Mouse (Mus musculus): Measurements from ENCODE around the gene Slc35e3.
"Not testable (repeated sequence)": the region's sequence is repeated elsewhere in the genome, so short reads cannot be mapped to it uniquely, and the experiment has no call there.

Gene Slc35e3

DNA sequence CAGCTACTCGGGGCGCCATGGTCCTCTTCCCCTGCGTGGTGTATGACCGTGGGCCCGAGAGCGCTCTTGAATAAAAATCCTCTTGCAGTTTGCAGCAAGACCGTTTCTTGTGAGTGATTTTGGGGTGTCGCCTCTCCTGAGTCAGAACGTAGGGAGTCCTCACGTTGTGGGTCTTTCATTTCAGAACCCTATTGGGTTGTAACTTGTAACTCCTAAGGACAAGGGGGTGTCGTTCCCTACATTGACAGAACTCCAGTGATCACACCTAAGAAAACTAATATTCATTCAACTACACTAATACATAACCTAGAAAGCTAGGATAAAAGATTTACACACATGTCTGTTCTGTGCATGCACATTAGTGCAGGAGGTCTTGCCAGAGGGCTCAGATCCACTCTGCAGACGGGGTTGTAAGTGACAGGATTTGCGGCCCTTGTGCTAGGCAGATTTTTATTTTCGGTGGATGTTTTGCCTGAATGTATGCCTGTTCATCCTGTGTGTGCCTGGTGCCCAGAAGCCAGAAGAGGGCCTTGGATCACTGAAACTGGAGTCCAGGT, 3.7 kb upstream of the Slc35e3 start:
- no peak for DNase-seq (ENCODE audit: low spot score)

GRCm38 (mm10) chr10:117749050-117749686, 3.0 kb upstream of the Slc35e3 start:
- DNase-seq (ENCODE audit: low spot score), result no peak

GRCm38 (mm10) chr10:117748276-117749049, 2.3 kb upstream of the Slc35e3 start:
- no peak for DNase-seq (ENCODE audit: low spot score)

GRCm38 (mm10) chr10:117747711-117748110, 1.5 kb upstream of the Slc35e3 start:
- no peak for DNase-seq (ENCODE audit: low spot score)

GRCm38 (mm10) chr10:117745570-117746296, 432 bp downstream of the Slc35e3 start:
- not testable (repeated sequence) for DNase-seq (ENCODE audit: low spot score)

DNA sequence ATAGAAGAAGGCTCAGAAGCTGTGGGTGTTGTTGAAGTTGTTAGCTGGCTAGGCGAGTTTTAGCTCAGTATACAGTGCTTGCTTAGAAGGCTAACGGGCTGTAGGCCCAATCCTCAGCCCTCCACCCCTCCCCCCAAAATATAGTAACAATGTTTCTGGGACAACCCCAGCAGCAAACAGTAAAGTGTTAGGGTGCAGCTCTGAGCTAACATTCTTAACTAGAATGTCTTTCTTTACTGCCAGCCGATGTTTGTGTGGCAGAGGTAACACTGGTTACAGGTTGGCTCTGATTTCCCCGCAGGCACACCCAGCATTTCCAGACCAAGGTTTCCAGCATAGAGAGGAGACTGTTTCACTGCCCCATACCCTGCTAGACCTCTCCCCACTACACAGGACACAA, 2.2 kb downstream of the Slc35e3 start:
- no peak for DNase-seq (ENCODE audit: low spot score)

- no peak for DNase-seq (ENCODE audit: low spot score)
These were observed 3.0 kb downstream of the Slc35e3 start for GRCm38 (mm10) chr10:117743182-117743581.

- DNase-seq (ENCODE audit: low spot score), result no peak
These were observed 3.5 kb downstream of the Slc35e3 start for GRCm38 (mm10) chr10:117742618-117743017.

DNA sequence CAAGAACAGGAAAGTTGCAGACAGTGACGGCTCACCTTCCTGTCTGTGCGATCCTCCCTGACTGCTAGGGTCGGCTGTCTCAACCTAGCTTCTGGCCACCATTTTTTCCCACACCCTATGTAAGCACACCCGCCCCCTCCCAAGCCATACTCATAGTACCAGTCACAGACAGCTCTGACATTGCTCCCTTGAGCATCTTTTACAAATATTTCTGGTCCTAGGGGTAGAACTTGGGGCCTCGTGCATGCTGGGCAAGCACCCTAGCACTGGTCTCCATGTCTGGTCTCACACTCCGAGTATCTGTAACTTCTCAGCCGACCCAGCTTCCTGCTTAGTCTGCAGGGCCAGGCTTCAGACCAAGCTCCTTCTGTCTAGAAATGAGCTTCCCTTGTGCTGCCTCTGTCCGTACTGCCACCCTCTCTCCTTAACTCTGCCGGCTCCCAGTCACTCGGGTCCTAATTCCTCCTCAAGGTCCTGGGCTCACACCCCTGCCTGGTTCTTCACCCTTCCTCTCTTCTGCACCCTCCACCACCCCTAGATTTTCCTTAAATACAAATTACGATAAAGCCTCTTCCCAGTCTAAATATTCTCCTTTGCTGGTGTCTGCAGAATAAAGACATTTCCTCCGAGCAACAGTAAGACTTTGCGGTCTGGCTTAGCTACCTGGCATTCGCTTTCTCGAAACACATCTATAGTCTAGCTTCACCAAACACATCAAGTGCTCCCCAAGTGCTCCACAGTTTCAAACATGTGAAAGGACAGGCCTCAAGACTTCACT, 4.3 kb downstream of the Slc35e3 start:
- DNase-seq (ENCODE audit: low spot score), result no peak

DNA sequence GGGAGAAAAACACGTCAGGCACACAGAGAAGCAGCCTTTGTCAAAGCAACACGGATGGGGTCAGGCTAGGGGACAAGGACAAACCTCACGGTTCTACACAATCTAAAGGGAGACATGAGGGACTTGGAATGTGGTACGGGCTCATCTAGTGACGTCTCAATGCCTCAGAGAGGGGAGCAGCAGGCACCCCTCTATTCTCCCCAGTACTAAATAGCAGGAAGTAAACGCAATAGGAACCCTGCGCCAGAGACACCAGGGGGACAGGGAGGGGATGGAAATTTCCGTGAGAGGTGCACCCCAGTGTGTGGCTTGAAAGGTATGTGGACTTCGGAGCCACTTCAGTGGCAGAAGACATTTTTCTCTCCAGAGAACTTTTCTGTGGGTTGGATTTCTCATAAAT, 5.2 kb downstream of the Slc35e3 start:
- no peak for DNase-seq (ENCODE audit: low spot score)

DNA sequence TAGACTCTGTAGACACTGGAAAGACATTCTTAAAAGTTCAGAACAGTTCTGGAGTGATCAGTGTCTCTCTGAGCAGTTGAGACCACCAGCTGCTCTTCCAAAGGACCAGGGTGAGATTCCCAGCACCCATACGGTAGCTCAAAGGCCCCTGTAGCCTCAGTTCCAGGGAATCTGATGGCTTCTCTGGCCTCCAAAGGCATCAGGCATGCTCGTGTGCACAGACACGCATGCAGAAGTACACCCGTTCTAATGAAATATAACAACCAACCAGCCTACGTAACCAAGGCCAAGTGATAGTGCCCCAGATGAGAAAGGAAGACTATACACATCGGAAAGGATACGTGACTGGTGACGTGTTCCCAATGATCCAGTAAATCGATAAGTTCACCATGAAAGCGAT, 6.0 kb downstream of the Slc35e3 start:
- DNase-seq (ENCODE audit: low spot score), result no peak

GRCm38 (mm10) chr10:117739648-117739948, 6.6 kb downstream of the Slc35e3 start:
- DNase-seq (ENCODE audit: low spot score), result no peak

- DNase-seq (ENCODE audit: low spot score), result no peak
These were observed 7.1 kb downstream of the Slc35e3 start for GRCm38 (mm10) chr10:117738928-117739647.

DNA sequence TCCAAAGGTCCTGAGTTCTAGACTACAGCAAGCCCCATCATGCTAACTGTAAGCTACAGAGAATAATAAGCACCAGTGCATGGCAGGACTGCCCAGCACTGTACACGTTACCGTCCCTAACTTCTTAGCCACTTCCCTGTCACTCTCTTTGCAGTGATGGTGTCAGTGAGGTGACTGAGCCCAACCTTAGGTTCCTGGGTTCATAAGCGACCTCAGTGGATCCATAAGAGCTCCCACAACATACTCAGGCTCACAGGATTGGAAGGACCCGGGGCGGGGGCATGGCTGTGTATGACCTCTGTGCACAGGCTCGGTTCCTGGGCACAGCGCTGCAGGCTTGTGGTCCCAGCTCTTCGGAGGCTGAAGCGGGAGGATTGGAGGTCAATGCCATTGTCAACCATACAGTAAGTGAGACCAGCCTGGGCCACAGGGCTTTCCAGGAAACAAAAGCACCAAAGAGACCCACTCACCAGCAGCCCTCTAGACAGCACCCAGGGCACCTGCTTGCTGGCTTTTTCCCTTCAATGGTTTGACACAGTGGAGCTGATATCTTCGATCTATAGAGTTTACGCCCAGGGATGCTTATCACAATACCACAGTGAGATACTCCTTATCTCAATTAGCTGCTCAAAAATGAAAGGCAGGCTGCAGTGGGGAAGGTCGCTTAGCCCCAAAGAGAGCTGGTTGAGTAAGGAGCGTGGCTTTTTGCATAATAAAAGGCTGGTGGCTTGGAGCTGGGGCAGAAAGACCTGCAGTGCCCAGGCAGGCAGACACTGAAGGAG, 7.8 kb downstream of the Slc35e3 start:
- no peak for DNase-seq (ENCODE audit: low spot score)

GRCm38 (mm10) chr10:117737498-117737897, 8.7 kb downstream of the Slc35e3 start:
- not testable (repeated sequence) for DNase-seq (ENCODE audit: low spot score)

- no peak for DNase-seq (ENCODE audit: low spot score)
These were observed 9.1 kb downstream of the Slc35e3 start for GRCm38 (mm10) chr10:117737075-117737474.

GRCm38 (mm10) chr10:117736573-117736972, 9.6 kb downstream of the Slc35e3 start:
- no peak for DNase-seq (ENCODE audit: low spot score)

DNA sequence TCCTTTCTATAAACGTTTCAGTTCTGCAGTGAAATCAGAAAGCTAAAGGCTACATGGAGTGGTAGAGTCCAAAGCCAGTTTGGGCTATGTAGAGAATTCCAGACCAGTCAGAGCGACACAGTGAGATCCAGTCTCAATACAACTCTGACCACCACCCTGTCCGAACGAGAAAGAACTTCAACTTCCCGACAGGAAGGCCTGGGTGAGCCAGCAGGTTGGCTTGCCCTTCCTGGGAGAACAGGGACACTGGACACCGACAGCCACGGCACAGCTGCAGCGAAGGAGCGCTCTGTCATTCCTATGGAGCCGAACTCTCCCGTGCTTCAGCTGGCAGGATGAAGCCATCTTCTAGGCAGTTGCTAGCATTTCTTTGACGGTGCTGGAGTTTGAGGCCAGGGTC, 10.8 kb downstream of the Slc35e3 start:
- DNase-seq (ENCODE audit: low spot score), result not testable (repeated sequence)

GRCm38 (mm10) chr10:117734104-117734852, 11.9 kb downstream of the Slc35e3 start:
- DNase-seq (ENCODE audit: low spot score), result not testable (repeated sequence)

GRCm38 (mm10) chr10:117733626-117734025, 12.5 kb downstream of the Slc35e3 start:
- DNase-seq (ENCODE audit: low spot score), result not testable (repeated sequence)

All from embryo, embryonic 10 days (tissue).